Mouse (Mus musculus): ENCODE data around the gene Fars2. TPM values are rescaled to one million over a fixed set of nuclear protein-coding genes. Genes with fewer than 3 reads are reported as not detected.

Fars2 gene
- polyA plus RNA-seq, 1 experiment from 2014 or later = 26.5 TPM

- H3K9me3 ChIP-seq = no peaks in the 10 kb centered on the region
- no peaks in the 10 kb centered on the region for H3K27me3 ChIP-seq (ENCODE audit: poor library complexity, severe bottlenecking)
- H3K4me1 ChIP-seq = peaks cover 30% of the 10 kb centered on the region
- H3K4me3 ChIP-seq = no peak overlapping the region
- H3K27ac ChIP-seq = peak overlapping the region; percentile 60; the same call in 1 of the 2 replicates
- H3K36me3 ChIP-seq (replicated peaks) = no peaks in the 10 kb centered on the region
- no peak for DNase-seq (ENCODE audit: extremely low spot score, low spot score)
- WGBS = 40% methylated on average over 6 of the region's 6 CpGs
These were observed 447.6 kb downstream of the Fars2 start for GRCm38 (mm10) chr13:36564764-36565315.

- Histone ChIP-seq H3K9me3 (no peaks in the 10 kb centered on the region), H3K27me3 (ENCODE audit: poor library complexity, severe bottlenecking) (peaks cover 42% of the 10 kb centered on the region), H3K4me1 (peaks cover 22% of the 10 kb centered on the region), H3K27ac (0 out of 2 replicates have a peak overlapping the region, but pooled peaks have one; percentile 92), H3K36me3 (replicated peaks) (no peaks in the 10 kb centered on the region), H3K4me3 (no peak overlapping the region)
- WGBS = 84% methylated on average over 4 of the region's 4 CpGs
- DNase-seq (ENCODE audit: extremely low spot score, low spot score) = no peak
These were observed 459.6 kb downstream of the Fars2 start for GRCm38 (mm10) chr13:36576781-36577180.

DNA sequence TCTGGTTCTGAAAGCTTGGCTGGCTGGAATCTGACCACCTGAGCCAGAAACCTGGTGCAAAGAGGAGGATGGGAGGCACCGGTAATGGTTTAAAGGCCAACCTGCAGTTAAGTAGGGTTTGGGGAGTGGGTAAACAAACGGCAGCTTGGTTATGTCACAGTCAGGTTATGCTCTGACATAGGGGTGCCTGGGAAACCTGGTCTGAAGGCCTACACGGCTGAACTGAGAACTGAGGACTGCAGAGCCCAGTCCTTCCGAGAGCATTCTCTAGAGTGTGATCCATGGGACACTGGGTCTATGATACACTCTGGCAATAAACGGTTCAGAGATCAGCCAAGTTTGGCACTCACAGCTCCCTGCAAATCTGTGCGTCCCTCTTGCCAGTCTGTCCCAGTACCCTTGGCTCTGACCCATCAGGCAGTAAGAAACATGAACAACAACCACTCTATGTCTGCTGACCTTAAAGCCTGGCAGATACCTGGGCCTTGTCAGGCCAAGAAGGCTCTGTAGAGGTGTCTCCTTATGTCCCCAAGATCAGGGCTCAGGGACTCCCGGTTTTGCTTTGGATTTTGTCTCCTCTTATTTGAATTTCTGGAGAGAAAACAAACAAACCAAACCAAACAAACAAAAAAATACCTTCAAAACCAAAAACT, 460.8 kb downstream of the Fars2 start:
- Histone ChIP-seq H3K36me3 (replicated peaks) (no peaks in the 10 kb centered on the region), H3K27me3 (ENCODE audit: poor library complexity, severe bottlenecking) (peaks cover 47% of the 10 kb centered on the region), H3K4me3 (peak overlapping the region; percentile 63; the same call in 1 of the 2 replicates), H3K4me1 (peaks cover 34% of the 10 kb centered on the region), H3K27ac (peak overlapping the region; percentile 92), H3K9me3 (no peaks in the 10 kb centered on the region)
- DNase-seq (ENCODE audit: extremely low spot score, low spot score) = peak; percentile 27
- WGBS = 63% methylated on average over 7 of the region's 7 CpGs

GRCm38 (mm10) chr13:36578569-36579333, 461.5 kb downstream of the Fars2 start:
- Histone ChIP-seq H3K36me3 (replicated peaks) (no peaks in the 10 kb centered on the region), H3K4me1 (peaks cover 41% of the 10 kb centered on the region), H3K4me3 (peak overlapping the region; percentile 63), H3K9me3 (no peaks in the 10 kb centered on the region), H3K27me3 (ENCODE audit: poor library complexity, severe bottlenecking) (peaks cover 47% of the 10 kb centered on the region), H3K27ac (peak overlapping the region; percentile 92)
- WGBS = 3% methylated on average over 41 of the region's 41 CpGs
- DNase-seq (ENCODE audit: extremely low spot score, low spot score) = peak; percentile 82

DNA sequence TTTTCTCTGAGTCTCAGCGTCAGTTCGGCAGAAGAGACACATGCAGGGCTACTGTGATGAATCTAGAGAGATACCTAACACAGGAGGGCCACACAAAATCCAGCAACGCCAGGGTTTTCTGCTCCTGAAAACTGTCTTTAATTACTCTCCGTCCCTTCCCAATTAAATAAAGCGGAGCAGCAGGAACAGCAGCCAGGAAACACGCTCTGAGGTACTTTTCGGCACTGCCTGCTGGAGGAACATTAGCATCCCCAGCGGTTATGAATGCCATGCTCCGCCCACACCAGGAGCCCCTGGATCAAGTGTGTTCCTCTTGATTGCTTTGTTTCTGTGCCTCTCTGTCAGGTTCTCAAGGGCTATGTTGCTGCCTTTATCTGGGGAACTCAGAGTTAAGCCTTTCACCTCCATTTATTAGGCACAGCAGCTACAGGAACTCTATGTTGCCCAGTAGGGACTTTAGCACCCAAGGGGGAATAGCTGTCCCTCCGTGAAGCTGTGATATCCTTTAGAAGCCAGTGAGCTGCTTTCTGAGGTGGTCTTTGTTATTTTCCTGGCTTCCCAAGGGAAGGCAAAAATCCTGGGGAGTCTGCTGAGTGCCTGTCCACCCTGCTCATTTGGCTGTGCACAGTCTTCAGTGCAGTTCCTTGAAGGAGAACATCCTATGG, 465.3 kb downstream of the Fars2 start:
- H3K36me3 ChIP-seq (replicated peaks) = no peaks in the 10 kb centered on the region
- H3K27ac ChIP-seq = peak overlapping the region; percentile 82
- H3K4me3 ChIP-seq = peak overlapping the region; percentile 31
- 6% methylated on average over 10 of the region's 10 CpGs for WGBS
- DNase-seq (ENCODE audit: extremely low spot score, low spot score) = peak; percentile 37
- H3K9me3 ChIP-seq = peaks cover 10% of the 10 kb centered on the region; the same call in 1 of the 2 replicates
- H3K27me3 ChIP-seq (ENCODE audit: poor library complexity, severe bottlenecking) = peaks cover 41% of the 10 kb centered on the region
- H3K4me1 ChIP-seq = peaks cover 49% of the 10 kb centered on the region

GRCm38 (mm10) chr13:36583481-36584151, 466.4 kb downstream of the Fars2 start:
- H3K27ac ChIP-seq = peak overlapping the region; percentile 82

GRCm38 (mm10) chr13:36584197-36584596, 467.0 kb downstream of the Fars2 start:
- Histone ChIP-seq H3K27ac (peak overlapping the region; percentile 82; the same call in 1 of the 2 replicates), H3K4me1 (peaks cover 34% of the 10 kb centered on the region), H3K27me3 (ENCODE audit: poor library complexity, severe bottlenecking) (peaks cover 35% of the 10 kb centered on the region), H3K4me3 (no peak overlapping the region), H3K36me3 (replicated peaks) (no peaks in the 10 kb centered on the region), H3K9me3 (peaks cover 10% of the 10 kb centered on the region; the same call in 1 of the 2 replicates)
- 71% methylated on average over 7 of the region's 7 CpGs for WGBS
- no peak for DNase-seq (ENCODE audit: extremely low spot score, low spot score)

More at GRCm38 (mm10) chr13:36583481-36584151, 466.4 kb downstream of the Fars2 start:
- DNase-seq (ENCODE audit: extremely low spot score, low spot score) = peak; percentile 45
- Histone ChIP-seq H3K9me3 (peaks cover 10% of the 10 kb centered on the region; the same call in 1 of the 2 replicates), H3K36me3 (replicated peaks) (no peaks in the 10 kb centered on the region), H3K4me3 (peak overlapping the region; percentile 31), H3K4me1 (peaks cover 39% of the 10 kb centered on the region), H3K27me3 (ENCODE audit: poor library complexity, severe bottlenecking) (peaks cover 35% of the 10 kb centered on the region)
- WGBS = 21% methylated on average over 16 of the region's 16 CpGs

- H3K4me3 ChIP-seq = no peak overlapping the region
- peaks cover 18% of the 10 kb centered on the region; the same call in 1 of the 2 replicates for H3K9me3 ChIP-seq
- no peak overlapping the region for H3K27ac ChIP-seq
- 50% methylated on average over 4 of the region's 4 CpGs for WGBS
- H3K4me1 ChIP-seq = peaks cover 10% of the 10 kb centered on the region
- no peak for DNase-seq (ENCODE audit: extremely low spot score, low spot score)
- no peaks in the 10 kb centered on the region for H3K36me3 ChIP-seq (replicated peaks)
- H3K27me3 ChIP-seq (ENCODE audit: poor library complexity, severe bottlenecking) = 0 out of 2 replicates have a peak, but pooled peaks cover 5% of the 10 kb centered on the region
These were observed 471.9 kb downstream of the Fars2 start for GRCm38 (mm10) chr13:36589092-36589491.

- Histone ChIP-seq H3K9me3 (peaks cover 10% of the 10 kb centered on the region; the same call in 1 of the 2 replicates), H3K4me1 (peaks cover 6% of the 10 kb centered on the region; the same call in 1 of the 2 replicates), H3K36me3 (replicated peaks) (no peaks in the 10 kb centered on the region), H3K4me3 (no peak overlapping the region), H3K27ac (no peak overlapping the region), H3K27me3 (ENCODE audit: poor library complexity, severe bottlenecking) (no peaks in the 10 kb centered on the region)
- DNase-seq (ENCODE audit: extremely low spot score, low spot score) = no peak
- 73% methylated on average over 2 of the region's 2 CpGs for WGBS
These were observed 475.1 kb downstream of the Fars2 start for GRCm38 (mm10) chr13:36592291-36592690.

- Histone ChIP-seq H3K4me3 (no peak overlapping the region), H3K27me3 (ENCODE audit: poor library complexity, severe bottlenecking) (peaks cover 5% of the 10 kb centered on the region; the same call in 1 of the 2 replicates), H3K27ac (no peak overlapping the region), H3K4me1 (no peaks in the 10 kb centered on the region), H3K36me3 (replicated peaks) (no peaks in the 10 kb centered on the region), H3K9me3 (no peaks in the 10 kb centered on the region)
- WGBS = 90% methylated on average over 5 of the region's 5 CpGs
- DNase-seq (ENCODE audit: extremely low spot score, low spot score) = no peak
These were observed 489.5 kb downstream of the Fars2 start for GRCm38 (mm10) chr13:36606717-36607116.

DNA sequence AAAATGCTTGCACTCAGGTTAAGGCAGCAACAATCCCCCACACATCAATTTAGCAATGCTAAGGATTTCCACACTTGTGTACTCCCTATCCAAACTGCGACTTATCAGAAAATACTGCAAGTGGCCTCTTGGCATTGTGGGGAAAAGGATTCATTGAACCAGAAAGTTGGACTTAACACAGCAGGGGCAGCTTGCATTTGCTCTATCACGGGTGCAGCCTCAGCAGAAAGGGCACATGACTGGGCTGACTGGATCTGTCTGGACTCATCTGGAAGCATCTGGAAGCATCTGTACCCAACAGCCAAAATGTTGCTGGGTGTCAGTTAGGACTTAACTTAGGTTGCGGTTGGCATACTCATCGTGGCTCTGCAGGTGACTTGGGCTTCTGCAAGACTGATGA, 490.7 kb downstream of the Fars2 start:
- Histone ChIP-seq H3K27ac (no peak overlapping the region), H3K36me3 (replicated peaks) (no peaks in the 10 kb centered on the region), H3K4me3 (no peak overlapping the region), H3K9me3 (no peaks in the 10 kb centered on the region), H3K27me3 (ENCODE audit: poor library complexity, severe bottlenecking) (peaks cover 10% of the 10 kb centered on the region; the same call in 1 of the 2 replicates), H3K4me1 (peaks cover 6% of the 10 kb centered on the region)
- no peak for DNase-seq (ENCODE audit: extremely low spot score, low spot score)
- WGBS = 84% methylated on average over 4 of the region's 4 CpGs

GRCm38 (mm10) chr13:36610426-36610825, 493.2 kb downstream of the Fars2 start:
- Histone ChIP-seq H3K27me3 (ENCODE audit: poor library complexity, severe bottlenecking) (peaks cover 14% of the 10 kb centered on the region; the same call in 1 of the 2 replicates), H3K4me3 (no peak overlapping the region), H3K36me3 (replicated peaks) (no peaks in the 10 kb centered on the region), H3K27ac (no peak overlapping the region), H3K9me3 (no peaks in the 10 kb centered on the region; the same call in 1 of the 2 replicates), H3K4me1 (peaks cover 13% of the 10 kb centered on the region)
- WGBS = 91% methylated on average over 5 of the region's 5 CpGs
- no peak for DNase-seq (ENCODE audit: extremely low spot score, low spot score)
